Mouse (Mus musculus): ENCODE measurements around the gene Tpcn1.

Tpcn1 gene

DNA sequence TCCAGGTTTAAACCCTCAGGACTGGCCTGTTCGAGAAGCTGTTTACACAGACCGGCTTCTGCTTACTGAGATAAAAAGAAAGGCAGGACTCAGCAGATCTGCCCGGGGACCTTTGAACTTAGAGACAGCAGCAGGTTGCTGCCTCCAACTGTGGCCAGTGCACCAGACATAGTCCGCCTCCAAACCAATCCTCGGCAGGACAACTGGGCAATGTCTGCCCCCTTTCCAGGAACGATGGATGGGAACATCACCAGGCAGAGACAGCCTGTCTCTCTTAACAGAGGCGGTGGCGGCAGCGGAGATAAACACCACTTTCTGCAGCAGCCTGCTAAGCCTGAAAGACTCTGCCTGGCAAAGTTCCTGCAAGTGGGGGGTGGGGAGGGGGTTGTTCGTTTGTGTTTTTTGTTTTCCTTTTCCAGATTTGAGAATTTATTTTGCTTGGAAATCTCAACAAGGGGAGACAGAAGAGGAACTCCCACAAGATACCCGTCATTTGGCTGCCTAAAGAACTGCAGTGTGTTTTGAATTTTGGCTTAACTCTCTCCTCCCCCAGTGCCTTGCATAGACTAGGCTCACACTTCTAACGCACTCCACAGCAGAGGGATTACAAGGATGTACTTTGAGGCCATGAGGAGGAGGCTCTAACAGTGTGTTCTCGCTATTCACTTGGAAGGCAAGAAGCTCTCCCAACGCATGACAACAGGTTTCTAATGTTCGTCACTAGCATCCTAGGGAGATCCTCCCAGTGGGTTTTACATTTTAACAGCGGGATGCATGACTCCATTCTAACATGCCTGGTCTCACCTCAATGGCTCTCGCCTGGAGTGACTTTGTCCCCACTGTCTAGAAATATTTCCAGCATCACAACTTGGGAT, 1.5 kb downstream of the Tpcn1 start:
- in situ Hi-C loops (cut with MboI; ENCODE audit: unreplicated experiment in 2 of 2): loop anchor here in 1 of 2 experiments (5.0 kb wide), 1 partner anchor 60 kb away; no protein-coding TSS in a partner anchor

DNA sequence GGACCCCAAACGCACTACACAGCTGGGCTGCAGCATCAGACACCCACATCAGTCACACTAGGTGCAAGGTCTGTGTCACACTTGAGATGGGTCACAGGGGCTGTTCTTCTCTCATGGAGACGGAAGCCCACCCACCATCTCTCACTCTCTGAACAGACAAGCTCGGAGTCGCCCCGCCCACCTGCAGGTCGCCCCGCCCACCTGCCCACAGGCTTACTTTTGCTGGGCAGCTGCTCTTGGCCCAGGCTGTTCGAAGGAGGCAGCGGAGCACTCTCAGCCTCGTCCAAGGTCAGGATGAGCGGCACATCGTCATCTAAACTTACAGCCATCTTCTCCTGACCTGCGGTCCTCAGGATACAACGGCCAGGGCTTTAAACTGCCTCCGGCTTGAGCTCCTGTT, 3.5 kb downstream of the Tpcn1 start:
- in situ Hi-C loops (cut with MboI; ENCODE audit: unreplicated experiment in 2 of 2): loop anchor here in 1 of 2 experiments (5.0 kb wide), 1 partner anchor 58 kb away; no protein-coding TSS in a partner anchor

DNA sequence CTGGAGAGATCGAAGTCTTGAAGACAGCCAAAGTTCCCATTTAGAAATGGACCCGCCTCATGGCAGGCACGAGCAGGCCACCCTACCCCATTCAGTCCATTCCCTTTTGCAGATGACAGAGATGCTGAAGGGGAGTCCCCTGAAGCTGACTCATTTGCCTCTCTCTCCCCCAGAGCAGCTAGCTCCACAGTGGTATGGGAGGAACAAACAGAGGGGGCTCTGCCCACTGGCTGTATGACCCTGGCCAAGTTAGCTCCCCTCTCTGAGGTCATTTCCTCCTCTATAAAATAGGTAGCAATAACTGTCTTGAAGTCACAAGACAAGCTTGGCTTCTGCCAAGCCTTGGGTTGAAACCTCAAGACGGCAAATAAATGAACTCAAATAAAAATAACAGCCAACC, 5.0 kb downstream of the Tpcn1 start:
- in situ Hi-C loops (cut with MboI; ENCODE audit: unreplicated experiment in 2 of 2): no loop called here

DNA sequence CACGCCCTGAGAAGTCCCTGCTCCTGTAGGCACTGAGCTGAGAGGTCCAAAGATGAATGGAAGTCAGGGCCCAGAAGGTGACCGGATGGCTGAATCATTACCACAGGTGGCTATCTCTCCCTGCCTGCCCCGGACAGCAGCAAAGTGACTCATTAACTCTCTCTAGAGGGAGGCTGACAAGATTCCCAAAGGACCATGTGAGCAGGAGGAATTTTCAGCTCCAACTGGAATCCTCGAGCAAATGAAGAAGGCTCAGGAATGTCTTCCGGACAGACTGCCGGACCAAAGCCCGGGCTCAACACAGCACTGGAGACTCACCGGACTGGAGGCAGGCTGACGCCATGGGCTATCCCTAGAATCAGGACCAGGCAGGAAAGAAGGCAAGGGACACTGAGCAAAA, 6.5 kb downstream of the Tpcn1 start:
- in situ Hi-C loops (cut with MboI; ENCODE audit: unreplicated experiment in 2 of 2): no loop called here

DNA sequence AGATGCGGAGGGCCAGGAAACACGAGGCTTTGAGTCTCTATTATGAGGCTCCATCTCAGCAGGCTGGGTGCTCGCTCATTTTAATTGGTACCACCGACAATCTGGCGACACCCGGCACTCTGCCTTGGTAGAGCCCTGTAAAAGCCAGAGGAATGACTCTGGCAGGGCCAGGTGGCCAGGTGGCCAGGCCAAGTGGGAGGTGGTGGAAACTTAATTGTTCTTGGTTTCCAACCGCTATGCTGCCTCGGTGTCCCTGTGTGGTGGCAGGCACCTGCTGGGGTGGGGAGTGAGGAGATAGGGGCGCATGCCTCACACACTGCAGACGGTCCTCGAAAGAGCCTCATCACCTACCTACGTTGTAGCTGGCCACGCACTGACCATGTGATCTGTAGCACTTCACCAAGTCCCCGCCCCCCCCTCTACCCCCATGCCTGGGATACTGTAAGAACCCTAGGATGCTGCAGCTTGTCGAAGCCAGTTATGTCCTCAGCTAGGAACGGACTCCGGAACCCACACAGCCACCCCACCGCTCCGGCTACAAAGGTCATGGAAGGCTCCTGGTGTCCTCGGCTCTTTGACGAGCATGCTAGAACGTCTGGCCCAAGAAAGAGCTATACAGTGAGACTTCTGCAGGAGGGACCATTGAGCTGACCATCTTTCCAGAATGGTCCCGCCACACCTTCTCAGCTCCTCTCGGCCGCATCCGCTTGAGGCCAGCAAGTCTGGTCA, 8.4 kb downstream of the Tpcn1 start:
- in situ Hi-C loops (cut with MboI; ENCODE audit: unreplicated experiment in 2 of 2): loop anchor here in 1 of 2 experiments (5.0 kb wide), 1 partner anchor 53 kb away; no protein-coding TSS in a partner anchor

DNA sequence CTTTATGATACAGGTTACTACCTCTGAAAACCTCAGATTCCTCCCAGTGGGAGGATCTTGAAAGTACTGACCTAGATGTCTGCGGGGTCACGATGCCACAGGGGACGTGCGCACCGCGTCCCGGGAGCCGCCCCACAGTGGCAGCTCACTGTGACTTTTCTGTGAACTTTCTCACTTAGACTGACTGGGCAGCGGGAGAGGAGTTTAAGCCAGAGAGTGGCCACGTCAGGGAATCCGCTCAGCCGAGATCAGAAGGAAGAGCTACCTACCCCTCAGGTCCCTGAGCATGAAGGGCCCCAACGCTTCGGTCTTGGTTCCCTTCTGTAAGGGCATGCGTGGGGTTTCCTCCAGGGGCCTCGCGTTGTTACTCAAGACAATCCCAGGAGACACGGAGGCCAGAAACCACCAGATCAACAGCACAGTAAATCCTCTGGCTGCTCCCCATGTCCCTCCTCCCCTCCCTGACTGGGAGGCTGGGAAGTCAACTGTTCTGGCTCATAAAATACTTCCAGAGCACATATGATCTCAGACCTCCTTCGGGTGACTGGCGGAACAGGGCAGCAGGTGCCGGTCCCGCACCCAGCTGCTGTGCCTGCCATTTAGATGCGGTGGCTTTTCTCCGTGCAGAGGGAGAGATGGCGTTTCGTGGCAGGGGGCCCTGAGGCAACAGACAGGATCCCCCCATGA, 9.1 kb downstream of the Tpcn1 start:
- in situ Hi-C loops (cut with MboI; ENCODE audit: unreplicated experiment in 2 of 2): loop anchor here in 1 of 2 experiments (5.0 kb wide), 1 partner anchor 52 kb away; no protein-coding TSS in a partner anchor

DNA sequence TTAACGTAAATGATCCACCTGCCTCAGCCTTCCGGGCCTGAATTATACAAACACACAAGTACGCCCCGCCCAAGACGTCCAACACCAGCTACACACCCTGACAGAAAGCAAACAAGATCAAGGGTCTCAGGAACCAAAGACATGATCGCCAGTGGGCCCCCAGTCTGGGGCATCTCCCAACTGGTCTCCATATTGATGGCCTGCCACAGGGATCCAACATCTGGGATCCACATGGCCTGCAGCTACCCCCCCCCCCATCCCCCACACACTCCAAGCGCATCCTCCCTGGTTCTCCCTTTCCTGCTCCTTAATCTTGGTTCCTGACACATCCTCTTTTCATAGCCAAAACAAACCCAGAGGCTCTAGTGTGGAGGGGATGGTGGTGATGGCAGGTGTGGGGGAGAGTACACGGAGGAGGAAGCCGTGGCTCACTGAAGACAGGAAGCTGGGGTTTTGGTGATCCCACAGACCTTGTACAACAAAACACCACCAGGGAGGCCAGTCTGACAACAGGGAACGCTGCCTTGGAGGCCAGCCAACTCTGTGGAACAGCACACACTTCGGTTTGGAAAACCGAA, 9.9 kb downstream of the Tpcn1 start:
- in situ Hi-C loops (cut with MboI; ENCODE audit: unreplicated experiment in 2 of 2): loop anchor here in 1 of 2 experiments (5.0 kb wide), 1 partner anchor 51 kb away; no protein-coding TSS in a partner anchor

DNA sequence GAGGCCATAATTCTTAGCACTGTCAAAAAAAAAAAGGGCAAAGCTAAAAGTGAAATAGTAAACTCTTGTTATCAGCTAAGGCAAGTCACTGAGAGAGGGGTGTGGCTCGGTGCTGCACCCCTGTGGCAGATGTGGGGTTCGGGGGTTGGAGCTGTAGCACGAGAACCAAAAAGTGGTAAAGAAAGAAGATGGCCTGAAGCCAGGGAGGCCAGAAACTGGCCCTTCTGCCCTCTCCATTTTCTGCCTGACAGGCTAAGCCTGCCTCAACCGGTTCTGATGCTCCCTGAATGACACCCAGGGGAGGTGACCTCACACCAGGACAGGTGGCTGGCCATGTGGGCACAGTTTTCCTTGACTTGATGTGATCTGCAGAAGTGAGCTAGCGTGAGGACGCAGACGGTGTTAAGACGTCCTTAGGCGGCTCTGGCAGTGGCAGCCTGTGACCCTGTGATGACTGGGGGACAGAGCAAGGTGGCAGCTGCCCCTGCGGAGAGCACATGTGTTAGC, 10.5 kb downstream of the Tpcn1 start:
- in situ Hi-C loops (cut with MboI; ENCODE audit: unreplicated experiment in 2 of 2): loop anchor here in 1 of 2 experiments (5.0 kb wide), 1 partner anchor 51 kb away; no protein-coding TSS in a partner anchor

DNA sequence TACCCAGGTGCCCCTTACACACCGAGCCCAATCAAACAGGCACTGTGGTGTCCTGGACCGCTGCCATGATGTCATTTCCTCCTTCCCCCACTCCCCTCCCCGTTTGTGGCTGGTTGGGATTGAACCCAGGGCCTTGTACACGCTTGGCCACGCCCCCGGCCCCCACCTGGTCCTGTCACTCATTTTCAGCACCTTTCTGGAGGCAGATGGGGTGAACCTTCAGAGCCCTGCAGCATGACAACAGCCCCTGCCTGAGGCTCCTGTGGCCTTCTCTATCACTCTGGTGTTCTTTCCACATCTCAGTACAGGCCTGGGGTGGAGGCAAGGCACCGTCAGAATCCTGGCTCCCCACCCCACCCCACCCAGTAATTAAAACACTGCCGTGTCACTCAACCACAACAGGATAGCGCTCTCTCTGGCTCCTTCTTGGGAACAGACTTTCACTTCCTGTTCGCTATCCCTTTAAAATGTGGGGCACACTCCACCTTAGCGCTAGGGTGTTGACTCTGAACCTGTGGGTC, 11.6 kb downstream of the Tpcn1 start:
- in situ Hi-C loops (cut with MboI; ENCODE audit: unreplicated experiment in 2 of 2): loop anchor here in 1 of 2 experiments (5.0 kb wide), 1 partner anchor 50 kb away; no protein-coding TSS in a partner anchor

DNA sequence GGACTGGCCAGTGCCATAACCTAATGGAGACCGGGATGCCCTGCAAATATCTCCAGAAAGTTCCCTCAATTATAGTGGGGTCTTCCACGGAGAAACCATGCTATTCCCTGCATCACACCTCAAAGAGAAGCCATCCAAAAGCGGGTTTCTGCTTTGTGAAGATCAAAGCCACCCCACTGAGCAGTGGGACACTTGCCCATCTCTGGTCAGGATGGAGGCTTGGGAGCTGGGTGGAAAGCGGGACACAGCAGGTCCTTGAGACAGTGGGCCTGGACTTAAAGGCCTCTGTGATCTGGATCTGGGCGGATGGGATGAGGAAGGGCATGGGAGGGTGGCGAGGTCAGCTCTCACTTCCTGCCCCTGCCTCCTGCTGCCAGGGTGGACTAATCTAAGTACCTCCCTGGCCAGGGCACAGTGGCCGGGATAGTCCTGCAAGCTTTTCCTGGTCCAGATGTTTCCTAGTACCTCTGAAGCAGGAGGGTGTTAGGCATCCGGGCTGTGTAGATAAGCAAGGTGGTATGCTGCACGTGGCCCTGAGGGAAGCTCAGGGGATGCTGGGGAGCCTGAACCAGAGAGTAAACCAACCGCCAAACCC, 13.9 kb downstream of the Tpcn1 start:
- in situ Hi-C loops (cut with MboI; ENCODE audit: unreplicated experiment in 2 of 2): loop anchor here in 1 of 2 experiments (5.0 kb wide), 1 partner anchor 47 kb away; no protein-coding TSS in a partner anchor

DNA sequence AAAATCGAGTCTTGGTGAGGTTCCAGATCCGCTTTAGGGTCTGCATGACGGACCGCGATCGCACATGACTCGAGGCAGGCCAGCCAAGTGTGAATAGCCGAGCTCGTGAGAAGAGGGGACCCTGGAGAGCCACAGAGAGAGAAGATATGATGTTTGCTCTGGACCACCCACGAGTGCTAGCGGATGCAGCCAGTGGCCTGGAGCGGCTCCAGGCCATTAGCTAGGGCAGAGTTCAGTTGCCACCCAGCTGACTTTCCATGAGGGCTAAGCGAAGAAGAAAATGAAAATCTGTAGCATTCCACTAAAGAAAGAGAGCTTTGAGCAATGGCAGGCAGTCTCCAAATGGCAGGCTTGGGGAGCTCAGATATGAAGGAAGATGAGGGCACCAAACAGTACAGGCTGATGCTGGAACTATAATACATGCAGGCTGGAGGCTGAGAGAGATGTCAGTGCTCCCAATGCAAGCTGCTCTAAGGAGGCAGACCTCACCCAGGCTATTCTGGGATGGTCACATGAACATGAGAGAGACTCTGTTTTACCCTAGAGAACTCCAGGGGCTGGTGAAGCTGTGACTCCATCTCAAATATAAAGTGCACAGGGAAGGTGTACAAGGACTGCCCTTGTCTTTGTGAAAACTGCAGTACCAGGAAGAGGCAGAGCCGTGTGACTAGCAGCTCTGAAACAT, 17.3 kb downstream of the Tpcn1 start:
- in situ Hi-C loops (cut with MboI; ENCODE audit: unreplicated experiment in 2 of 2): no loop called here

DNA sequence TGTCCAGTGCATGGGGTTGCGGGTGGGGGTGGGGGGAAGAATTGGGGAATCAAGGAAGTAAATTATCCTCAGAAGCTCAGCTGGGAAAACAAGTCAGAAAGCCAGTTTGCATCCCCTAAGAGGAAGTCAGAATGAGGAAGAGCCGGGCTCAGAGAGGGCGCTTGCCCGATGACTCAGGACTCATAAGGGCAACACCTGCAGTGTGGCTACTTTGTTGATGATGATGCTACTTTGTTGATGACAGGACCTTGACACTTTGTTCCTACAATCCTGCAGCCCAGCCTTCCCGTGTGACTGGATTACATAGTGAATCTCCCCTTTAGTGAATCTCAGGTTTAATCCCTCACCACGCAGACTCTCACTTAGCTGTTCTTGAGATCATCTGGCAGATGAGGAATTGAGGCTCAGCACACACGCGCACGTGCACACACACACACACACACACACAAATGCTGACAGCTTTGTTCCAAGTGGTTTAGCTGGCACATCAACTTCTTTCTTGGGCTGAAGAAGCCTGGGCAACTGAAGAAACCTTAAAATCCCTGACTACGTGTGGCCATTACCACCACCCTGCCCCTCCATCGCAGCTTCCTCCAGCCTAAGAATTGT, 18.1 kb downstream of the Tpcn1 start:
- in situ Hi-C loops (cut with MboI; ENCODE audit: unreplicated experiment in 2 of 2): no loop called here

DNA sequence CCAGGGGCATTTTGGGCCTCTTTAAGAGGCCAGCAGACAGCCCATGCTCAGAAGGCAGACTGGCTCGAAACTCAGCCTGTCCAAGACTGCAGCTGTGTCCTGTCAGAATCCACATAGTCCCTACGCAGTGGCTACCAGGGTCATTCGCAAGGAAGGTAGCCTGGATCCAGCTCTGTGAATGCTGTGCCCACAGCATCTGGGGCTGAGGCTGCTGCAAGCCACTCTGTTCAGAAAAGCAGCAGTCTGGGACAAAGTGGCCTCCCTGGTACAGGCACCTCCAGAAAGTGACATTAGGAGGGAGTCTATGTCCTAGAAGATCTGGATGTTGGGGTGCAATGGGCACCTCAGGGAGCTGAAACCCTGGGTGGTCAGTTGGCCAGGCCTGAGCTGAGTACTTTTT, 18.7 kb downstream of the Tpcn1 start:
- in situ Hi-C loops (cut with MboI; ENCODE audit: unreplicated experiment in 2 of 2): no loop called here

DNA sequence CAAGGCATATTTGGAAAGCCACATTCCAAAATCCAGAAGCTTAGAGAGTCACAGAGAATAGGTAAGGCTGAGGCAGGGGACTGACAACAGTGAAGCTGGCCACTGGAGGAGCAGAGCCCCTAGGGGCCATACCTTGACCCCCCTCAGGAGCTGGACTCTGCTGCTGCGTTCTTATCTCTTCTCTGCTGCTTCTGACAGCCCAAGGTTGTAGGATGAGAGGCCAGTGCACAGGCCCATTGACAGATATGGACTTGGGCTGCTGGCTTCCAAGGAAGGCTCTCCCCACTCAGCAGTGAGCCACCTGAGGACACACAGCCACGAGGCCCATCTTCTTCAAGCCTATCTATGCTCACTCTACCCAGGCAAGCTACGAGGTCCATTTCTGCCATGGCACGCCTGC, 19.5 kb downstream of the Tpcn1 start:
- in situ Hi-C loops (cut with MboI; ENCODE audit: unreplicated experiment in 2 of 2): no loop called here

DNA sequence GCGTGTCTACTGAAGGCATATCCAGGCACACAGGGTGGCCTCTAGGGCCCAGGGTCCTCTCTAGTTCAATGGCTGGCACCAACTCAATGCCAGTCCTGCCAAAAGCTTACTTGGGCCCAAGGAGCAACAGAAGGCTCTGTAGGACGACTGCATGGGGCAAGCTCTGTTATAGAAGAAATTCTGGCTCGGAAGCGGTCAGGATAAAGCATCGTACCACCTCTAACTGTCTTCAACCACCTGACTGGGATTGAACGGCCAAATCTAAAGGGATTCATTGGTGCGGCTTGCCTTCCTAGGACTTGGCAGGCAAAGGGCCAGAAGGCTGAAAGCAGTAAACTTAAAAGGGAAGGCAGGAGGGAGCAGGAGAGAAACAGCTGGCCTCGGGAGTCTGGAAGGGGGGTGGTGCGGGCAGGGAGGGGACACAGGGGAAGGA, 20.1 kb downstream of the Tpcn1 start:
- in situ Hi-C loops (cut with MboI; ENCODE audit: unreplicated experiment in 2 of 2): no loop called here

DNA sequence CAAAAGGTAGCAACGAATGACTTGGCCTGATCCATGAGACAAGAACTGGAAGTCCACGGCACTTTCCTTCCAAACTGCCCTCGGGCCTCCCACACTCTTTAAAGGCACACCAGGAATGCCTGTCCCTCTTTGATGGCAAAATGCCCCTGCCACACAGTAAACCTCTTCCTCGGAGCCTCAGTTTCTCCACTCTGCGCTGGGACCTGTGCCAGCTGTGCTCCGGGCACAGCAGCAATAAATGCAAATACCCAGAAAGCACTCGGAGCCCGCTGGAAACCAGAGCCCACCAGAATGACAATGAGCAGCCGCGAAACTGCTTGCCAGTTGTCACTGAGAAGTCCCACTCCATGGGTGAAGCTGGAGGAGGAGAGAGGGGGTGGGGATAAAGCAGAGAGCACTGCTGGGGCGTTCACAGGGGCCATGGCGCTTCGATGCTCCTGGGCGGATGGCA, 20.7 kb downstream of the Tpcn1 start:
- in situ Hi-C loops (cut with MboI; ENCODE audit: unreplicated experiment in 2 of 2): no loop called here

DNA sequence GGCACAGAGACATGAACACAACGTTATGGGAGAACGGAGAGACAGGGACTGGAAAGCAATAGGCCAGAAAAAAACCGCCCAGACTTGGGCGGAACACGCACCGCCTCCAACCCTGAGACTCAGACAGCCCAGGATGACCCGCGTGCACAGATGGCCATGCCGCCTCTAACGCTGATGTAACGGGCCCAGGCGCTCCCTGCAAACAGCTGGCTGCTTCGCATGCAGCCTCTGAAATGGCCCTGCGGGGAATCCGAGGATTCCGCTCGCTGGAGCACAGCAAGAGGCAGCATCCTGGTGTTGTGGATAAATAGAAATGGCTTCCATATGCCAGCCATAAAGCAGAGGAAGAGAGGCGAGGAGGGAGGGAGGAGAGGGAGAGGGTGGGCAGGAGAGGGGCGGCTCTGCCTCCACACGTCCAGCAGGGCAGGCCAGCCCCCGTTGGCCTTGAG, 21.2 kb downstream of the Tpcn1 start:
- in situ Hi-C loops (cut with MboI; ENCODE audit: unreplicated experiment in 2 of 2): no loop called here

DNA sequence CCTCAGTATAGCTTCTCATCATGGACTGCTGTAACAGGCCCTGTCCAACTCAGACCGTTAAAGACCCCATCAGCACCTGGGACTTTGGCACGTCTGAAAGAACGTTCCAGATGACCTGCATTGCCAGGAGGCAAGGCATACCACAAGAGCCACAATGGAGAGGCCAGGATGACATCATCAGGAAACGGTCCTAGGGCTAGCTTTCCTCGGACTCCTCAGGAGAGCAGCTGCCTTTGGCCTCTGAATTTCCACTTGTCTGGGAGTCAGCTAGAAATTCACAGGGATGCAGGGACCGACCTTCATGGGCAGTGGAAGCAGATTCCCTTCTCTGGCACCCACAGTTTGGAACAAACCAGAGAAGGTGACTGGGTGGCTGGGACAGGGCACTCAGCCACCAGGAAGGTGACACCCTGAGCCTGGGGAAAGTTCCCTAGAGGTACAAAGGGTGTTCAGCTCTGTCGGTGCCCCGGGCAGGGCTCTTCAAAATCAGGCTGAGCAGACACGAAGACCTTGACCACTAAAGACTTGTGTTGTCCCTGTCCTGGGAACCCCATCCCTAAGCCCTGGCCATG, 21.7 kb downstream of the Tpcn1 start:
- in situ Hi-C loops (cut with MboI; ENCODE audit: unreplicated experiment in 2 of 2): no loop called here
